Mouse (Mus musculus): ENCODE data around the gene Clec12b. TPM values are rescaled to one million over a fixed set of nuclear protein-coding genes. Genes with fewer than 3 reads are reported as not detected.
"Not testable (repeated sequence)": the region's sequence is repeated elsewhere in the genome, so short reads cannot be mapped to it uniquely, and the experiment has no call there.

Gene Clec12b
- total RNA-seq, 2 experiments from 2014 or later = not detected

DNA sequence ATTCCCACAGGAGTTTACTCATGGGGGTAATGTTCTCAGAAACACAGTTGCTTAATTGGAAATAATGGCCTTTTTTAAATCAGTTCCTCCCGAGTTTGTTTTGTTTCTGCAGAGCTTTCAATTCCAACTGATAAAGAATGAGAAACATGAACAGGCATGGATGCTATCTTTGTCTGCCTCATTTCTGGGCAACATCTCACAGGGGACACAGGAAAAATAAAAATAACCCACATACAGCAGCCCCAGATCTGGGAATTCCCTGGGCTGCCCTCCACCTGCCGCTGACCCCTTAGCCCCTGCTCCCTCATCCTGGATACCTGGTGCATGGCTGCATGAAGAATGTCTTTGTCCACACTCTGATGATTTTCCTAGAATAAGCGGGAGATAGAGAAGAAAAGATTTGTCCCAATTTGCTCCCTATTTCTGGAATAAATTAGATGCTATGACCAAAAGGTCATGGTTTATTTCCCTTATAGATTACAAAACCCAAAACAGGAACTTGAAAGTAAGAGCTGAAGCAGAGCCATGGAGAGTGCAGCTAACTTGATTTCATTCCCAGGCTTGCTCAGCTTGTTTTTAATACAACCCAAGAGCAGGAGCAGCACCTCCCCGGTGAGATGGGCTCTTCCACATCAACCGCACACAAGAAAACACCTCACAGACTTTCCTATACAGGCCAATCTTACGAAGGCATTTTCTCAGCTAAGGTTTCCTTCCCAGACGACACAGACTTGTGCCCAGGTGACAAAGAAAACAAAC, 16.1 kb downstream of the Clec12b start:
- no peak for DNase-seq (ENCODE audit: low spot score in 2 of 2)

DNA sequence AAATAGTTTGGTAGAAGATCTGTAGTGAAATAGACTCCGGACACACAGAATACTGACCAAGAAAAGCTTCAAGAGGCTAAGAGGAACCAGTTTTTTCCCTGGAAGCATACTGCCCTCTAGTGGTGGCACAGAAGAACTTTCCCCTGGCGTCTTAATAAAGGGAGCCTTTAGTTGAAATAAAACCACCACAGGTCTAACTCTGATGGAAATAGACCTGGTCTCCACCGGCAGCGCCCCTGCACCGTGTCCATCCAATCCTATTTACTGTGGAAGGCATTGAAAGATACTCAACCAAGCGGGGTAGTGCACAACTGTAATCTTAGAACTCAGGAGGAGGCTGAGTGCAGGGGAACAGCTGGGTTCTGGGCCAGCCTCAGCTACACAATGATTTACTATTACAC, 19.7 kb downstream of the Clec12b start:
- DNase-seq (ENCODE audit: low spot score in 2 of 2) = peak; percentile 48 to 57

DNA sequence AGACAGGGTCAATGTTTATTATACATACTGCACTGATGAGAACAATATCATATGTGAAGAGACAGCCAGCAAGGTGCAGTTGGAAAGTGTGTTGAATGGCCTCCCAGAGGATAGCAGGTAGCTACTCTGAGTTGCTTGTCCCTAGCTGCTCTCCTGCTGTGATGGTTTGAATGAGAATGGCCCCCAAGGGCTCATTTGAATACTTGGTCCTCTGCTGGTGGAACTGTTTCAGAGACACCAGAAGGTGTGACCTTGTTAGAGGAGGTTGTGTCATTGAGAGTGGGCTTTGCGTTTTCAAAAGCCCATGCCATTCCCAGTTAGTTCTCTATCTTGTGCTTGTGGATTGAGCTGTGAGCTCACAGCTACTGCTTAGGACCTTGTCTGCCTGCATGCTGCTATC, 21.7 kb downstream of the Clec12b start:
- no peak for DNase-seq (ENCODE audit: low spot score in 2 of 2)

DNA sequence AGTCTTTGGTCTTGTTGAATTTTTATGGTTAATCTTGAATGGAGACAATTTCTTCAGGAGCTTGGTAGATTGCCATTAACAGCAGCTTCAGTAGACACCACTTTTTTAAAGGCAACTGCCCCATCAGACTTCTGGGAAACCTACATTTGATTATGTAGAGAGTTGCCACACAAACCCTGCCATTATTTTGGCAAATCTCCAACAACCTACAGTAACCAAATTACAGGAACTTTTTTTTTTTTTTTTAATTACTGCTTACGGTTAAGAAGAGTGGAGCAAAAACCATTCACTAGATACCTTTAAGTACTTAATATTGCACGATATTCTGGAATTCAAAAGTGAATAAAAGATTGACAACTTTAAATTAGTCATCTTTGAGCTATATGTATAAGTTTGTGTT, 26.2 kb downstream of the Clec12b start:
- no peak for DNase-seq (ENCODE audit: low spot score in 2 of 2)

DNA sequence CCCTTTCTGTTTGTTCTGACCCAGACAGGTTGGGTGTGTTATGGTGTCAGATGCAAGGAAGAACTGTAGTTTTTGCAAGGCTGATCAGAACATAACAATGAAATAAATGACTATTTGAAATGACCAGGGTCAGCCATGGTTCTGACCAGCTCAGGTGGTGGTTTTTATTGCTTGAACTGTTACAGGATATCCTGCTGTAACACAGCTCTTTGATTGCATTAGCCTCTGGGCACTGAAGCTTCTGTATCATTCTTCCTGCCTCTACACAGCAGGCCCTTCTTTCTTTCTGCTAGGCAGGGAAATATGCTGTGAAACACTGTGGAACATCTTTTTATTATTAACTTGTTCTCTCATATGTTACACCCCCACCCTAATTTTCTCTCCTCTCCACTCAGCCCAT, 29.2 kb downstream of the Clec12b start:
- DNase-seq (ENCODE audit: low spot score in 2 of 2) = no peak

DNA sequence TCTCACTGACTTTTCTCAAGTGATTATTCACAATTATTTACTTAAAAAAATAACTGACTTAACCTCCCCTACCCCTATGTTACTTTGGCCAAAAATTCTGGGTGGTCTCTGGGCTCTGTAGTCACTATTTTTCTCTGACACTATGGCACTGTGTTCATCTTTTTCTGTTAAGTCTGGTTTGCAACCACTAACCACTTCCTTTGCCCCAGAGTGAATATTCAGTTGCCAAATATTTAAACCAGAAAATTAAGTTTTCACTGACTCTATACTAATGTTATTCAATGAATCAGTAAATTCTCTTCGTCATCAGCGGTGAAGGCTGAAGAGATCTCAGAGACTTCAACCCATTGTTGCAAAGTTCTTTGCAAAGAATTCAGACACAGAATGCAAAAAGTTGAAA, 29.9 kb downstream of the Clec12b start:
- no peak for DNase-seq (ENCODE audit: low spot score in 2 of 2)

DNA sequence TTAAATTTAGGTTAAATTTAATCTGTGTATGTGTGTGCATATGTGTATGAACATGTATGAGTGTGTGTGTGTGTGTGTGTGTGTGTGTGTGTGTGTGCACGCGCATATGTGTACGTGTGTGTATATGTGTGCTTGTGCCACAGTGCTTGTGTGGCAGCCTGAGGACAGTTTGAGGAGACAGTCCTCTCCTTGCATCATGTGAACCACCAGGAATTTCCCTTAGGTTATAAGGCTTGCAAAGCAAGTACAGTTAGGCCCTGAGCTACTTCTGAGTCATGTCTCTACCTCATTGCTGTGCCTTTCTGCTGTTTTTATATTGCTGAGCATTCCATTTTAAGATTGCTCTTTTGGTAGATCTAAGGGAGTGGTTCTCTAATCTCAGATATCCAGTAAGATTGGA, 34.6 kb downstream of the Clec12b start:
- DNase-seq (ENCODE audit: low spot score in 2 of 2) = no peak

DNA sequence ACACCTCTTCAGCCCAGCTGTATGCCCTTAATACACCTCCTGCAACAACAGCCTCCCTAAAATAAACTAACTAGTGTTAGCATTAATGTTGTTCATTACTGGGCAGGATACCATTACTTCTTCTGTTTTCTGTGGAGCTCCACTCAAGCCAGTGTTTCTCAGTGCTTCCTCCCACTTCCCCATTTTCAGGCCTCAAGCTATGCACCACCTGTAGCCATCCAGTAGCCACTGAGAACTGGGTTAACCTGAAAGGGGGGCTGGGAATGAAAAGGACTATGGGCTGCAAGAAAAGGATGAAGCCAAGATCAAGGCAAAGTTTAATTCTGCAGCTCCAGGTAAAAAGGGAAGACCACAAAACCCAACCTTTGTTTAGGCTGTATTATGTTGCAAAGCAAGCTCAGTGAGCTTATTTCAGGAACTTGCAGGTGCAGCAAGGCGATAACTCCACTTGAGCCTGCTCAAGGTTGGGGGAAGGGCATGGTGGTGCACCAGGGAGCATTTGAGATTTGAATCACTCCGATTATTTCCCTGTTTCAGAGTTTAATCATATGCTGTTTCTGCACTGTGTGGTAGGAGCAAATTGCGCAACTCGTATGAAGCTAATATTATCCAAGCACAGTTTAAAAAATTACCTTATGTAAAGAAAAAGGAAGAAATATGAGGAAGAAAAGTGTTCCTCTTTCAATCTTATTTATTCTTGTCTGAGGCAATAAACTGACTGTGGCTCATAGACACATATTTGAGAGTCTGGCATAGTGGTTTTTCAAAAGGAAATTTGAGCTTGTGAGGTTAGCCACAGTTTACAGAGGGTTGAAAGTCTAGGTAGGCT, 35.9 kb downstream of the Clec12b start:
- no peak for DNase-seq (ENCODE audit: low spot score in 2 of 2)

DNA sequence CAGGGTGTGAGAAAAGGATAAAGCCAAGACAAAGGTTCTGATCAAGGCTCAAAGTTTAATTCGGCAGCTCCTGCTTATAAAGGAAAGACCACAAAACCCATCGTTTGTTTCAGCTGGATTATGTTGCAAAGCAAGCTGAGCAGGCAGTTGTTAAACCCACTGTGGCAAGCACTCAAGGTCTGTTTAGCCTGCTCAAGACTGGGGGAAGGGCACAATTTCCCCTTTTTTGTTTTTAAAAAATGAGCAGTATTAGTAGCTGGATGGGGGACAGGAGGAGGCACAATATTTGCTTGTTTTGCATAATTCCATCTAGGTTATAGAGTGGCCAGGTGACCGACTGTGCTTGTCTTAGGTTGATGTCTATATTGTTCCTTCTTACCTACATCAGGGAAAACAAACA, 41.3 kb downstream of the Clec12b start:
- DNase-seq (ENCODE audit: low spot score in 2 of 2) = no peak

DNA sequence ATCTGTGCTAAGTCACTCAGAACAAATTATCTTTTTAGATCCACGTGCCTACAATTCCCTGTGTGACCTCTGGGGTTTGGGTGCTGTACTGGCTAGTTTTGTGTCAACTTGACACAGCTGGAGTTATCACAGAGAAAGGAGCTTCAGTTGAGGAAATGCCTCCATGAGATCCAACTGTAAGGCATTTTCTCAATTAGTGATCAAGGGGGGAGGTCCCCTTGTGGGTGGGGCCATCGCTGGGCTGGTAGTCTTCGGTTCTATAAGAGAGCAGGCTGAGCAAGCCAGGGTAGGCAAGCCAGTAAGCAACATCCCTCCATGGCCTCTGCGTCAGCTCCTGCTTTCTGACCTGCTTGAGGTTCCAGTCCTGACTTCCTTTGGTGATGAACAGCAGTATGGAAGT, 43.3 kb downstream of the Clec12b start, which contains the start of gene Clec12a:
Gene Clec12a (plus strand): TSS at position 301 of the 400 bp plus-strand sequence.
- not testable (repeated sequence) for DNase-seq (ENCODE audit: low spot score in 2 of 2)

DNA sequence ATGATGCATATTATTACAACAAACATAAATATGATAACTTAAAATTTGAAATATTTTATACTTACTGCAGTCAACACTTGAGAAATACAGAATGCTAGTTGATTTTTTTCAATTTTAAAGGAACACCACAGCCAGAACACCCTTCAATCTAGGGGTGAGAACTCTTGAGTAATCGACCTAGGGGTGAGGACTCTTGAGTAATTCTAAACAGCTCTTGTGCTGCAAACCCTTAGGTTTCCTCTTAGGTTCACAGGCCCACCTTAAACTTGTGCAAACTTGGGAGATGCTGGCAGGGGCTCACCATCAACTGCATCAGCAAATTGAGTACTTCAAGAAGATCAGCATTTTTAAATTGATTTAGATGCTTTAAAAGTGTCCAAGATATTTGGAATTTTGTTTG, 47.9 kb downstream of the Clec12b start:
- DNase-seq (ENCODE audit: low spot score in 2 of 2) = no peak

DNA sequence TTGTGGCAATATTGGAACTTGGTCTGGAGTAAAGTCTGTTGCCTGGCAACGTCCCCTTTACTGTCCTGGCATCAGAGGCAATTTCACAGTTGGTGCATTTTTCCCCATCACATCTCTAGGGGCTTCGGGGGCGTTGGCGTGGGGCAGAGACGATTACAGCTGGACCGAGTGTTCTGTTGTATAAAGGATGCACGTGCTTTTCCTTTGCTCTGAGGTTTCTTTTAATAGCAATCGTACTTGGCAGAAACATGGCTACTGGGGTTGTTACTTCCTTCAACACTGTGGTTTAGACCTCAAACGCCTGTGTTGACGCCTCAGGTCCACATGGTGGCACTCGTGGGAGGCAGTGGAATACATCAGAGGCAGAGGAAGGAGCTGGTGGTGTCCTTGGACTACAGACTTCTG, 52.0 kb downstream of the Clec12b start:
- peak; percentile 47 to 63 for DNase-seq (ENCODE audit: low spot score in 2 of 2)

DNA sequence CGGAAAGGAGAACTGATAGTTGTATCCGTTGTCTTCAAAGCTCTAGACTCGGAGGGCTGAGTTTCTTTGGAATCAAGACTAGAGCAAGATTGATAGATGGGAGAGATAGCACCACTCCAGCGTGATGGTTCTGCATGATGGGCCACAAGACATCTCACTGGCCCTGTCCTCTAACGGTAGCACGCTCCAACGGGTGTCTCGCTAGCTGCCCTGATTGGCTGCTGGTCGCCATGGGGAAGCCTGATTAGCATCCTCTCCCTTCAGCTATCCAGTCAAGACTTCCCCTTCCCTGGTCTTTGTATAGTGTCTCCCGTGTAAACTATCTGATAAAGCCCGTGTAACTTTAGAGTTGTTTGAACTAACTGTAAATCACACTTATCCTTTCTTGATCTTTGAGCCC, 54.1 kb downstream of the Clec12b start, which contains the start of gene 4922502D21Rik:
Gene 4922502D21Rik (minus strand): TSS at position 187 of the 400 bp plus-strand sequence.
- no peak for DNase-seq (ENCODE audit: low spot score in 2 of 2)

DNA sequence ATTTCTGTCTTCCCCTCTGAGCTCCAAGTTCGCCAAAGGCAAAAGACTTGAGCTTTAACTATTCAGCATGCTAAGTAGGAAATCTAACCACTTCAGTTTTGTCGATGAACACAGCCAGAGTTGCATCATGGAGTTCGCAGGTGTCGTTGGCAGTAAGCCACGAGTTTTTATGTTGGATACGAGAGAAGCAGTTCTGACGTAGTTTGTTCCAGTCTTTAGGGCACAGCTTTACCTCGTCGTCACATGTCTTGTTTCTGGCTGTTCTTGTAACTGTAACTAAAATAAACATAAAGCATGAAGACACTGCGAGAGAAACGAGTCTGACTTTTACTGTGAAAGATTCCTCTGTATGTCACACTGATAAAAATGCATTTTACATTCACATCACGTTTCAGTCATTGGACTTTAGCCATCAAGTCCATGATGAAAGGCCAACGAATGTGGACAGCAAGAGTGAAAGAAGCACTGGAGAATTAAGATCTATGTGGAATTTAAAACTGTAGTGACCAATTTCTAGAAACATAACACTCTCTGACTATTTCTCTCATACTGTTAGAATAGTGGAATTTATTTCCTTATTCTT, 59.0 kb downstream of the Clec12b start:
- no peak for DNase-seq (ENCODE audit: low spot score in 2 of 2)

DNA sequence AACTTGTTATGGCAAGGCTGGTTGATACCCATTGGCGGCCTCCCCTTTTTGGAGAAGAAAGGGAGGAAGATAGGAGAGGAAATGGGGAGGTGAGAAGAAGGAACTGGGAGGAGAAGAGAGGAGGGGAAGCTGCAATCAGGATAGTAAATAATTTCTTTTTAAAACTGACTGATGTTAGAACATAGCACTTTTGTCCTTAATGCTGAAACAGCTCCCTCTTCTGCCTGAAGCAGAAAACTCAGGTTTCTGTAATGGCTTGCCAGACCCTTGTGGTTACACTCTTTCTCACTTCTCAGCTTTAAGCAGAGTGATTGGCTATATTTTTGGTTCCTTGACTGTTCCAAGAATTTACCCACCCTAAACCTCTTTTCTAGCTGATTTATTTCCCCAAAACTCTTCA, 59.7 kb downstream of the Clec12b start:
- no peak for DNase-seq (ENCODE audit: low spot score in 2 of 2)

Other genes with a start within 250 kb of the Clec12b start
- gene Clec2d, start 205.3 kb downstream of the Clec12b start, total RNA-seq (2021) = 1 to 10 TPM; 5.2 to 5.8 TPM
- not detected for gene Cd69, start 110.4 kb downstream of the Clec12b start, total RNA-seq (2021)
- gene 4922502D21Rik, start 54.1 kb downstream of the Clec12b start, total RNA-seq (2021) = not detected
- gene Clec12a, start 43.2 kb downstream of the Clec12b start, total RNA-seq (2021) = not detected
- under 1 TPM; 0.32 to 0.62 TPM for gene Clec1b, start 11.4 kb upstream of the Clec12b start, total RNA-seq (2021)
- gene Clec9a, start 23.0 kb upstream of the Clec12b start, total RNA-seq (2021) = not detected
- 1 to 10 TPM; 3.1 to 3.3 TPM for gene Clec1a, start 66.1 kb upstream of the Clec12b start, total RNA-seq (2021)
- gene Olr1, start 121.3 kb upstream of the Clec12b start, total RNA-seq (2021) = not detected
- not detected for gene Tmem52b, start 126.7 kb upstream of the Clec12b start, total RNA-seq (2021)
- 100 to 1,000 TPM; 386 to 427 TPM for gene Gabarapl1, start 147.3 kb upstream of the Clec12b start, total RNA-seq (2021)
- gene Klre1, start 192.0 kb upstream of the Clec12b start, total RNA-seq (2021) = not detected
- gene Klrd1, start 205.9 kb upstream of the Clec12b start, total RNA-seq (2021) = not detected
- gene Klrk1, start 238.0 kb upstream of the Clec12b start, total RNA-seq (2021) = not detected

Measured in layer of hippocampus, postnatal 10 days (tissue).